Mouse (Mus musculus) left cerebral cortex, adult 18-20 months (tissue): ENCODE results near the gene Tbrg1. TPM values are rescaled to one million over a fixed set of nuclear protein-coding genes. Genes with fewer than 3 reads are reported as not detected.
A peak's percentile ranks its signal among the peaks of the same experiment; 100 is the strongest.

Experiments
- DNase-seq, 2 experiments: peaks; one replicate each; pipeline ENCODE4 v3.0.0; 2021 to 2022; ENCODE audit warnings: low spot score in 2 of 2, mixed read lengths in 1 of 2
- total RNA-seq, 2 experiments: library from RNA; stranded (reverse); gene quantifications; 2 replicates each; pipeline ENCODE4 v1.2.3; 2021

The Tbrg1 gene
- total RNA-seq, 2 experiments from 2014 or later, result 47.5 to 58.0 TPM

DNA sequence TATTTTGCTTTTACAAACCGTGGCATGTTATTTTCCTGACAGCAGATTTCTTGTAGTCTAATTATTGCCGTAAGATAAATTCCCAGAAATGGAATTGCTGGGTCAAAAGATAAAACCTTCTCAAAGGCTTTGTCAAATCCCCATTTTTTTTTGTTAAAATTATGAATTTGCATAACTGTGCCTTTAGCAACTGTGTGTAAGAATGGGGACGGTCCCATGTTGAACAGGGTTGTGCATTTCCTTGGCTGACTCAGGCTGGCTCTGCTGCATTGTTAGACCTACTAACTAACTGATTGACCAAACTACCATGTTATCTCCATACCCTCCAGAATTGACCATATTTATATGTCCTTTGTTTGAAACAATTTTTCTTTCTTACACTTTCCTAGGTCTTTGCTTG is 22.8 kb downstream of the Tbrg1 start:
- no peak for DNase-seq

GRCm38 (mm10) chr9:37632305-37632704 is 24.8 kb downstream of the Tbrg1 start:
- no peak for DNase-seq

DNA sequence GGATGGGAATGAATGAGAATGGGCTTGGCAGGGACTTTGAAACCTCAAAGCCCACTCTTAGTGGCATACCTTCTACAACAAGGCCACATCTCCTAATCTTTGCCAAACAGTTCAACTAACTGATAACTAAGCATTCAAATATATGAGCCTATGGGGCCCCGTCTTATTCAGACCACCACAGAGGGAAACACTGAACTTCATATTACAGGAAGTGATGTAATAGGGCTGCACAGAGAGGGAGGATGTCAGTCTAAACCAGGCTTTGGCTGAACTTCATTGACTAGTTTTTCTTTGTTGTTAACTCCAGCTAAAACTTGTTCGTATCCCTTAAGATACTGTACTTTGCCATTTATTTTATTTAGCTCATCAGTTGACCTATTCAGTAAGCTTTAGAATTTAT is 27.2 kb downstream of the Tbrg1 start:
- no peak for DNase-seq

- DNase-seq, result no peak
These were observed 28.5 kb downstream of the Tbrg1 start for GRCm38 (mm10) chr9:37628581-37628980.

DNA sequence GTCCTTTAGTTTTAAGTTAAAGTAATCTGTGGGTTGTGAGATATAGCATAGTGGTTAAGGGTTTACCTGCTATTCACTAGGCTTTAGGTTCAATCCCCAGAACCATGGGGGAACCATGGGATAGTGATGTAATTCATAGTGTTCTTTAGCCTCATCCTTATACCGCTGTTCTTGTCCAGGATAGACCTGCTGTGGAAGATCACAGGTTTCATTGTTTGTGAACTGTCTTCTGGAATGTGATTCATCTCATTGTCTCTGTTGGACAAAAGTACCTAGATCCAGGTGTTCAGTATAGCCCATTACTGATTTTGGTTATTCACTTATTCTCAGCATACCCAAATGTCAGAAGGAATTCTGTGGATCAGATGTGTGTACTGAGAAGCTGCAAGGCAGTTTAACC is 29.8 kb downstream of the Tbrg1 start:
- DNase-seq, result no peak

DNA sequence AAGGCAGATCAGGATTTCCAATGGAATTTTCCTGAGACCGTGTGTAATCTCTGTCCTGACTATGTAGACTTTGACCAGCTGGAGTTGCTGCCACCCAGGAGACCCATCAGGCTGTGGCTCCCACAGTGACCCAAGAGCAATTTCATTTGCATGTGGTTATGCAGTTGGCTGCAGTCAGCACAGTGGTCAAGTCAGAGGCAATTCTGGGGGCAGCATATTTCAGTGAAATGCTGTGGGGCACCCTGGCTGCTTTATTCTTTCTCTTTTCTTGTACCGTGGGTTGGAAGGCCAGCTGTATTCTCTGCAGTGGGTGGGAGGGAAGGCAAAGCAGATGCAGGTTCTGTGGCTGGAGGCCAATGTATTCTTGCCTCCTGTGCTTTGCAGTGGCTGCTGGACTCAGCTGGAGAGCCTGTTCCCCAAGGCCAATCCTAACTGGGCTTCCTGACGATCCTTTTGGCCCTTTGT is 31.0 kb downstream of the Tbrg1 start:
- DNase-seq, result peak; percentile 43 to 50

DNA sequence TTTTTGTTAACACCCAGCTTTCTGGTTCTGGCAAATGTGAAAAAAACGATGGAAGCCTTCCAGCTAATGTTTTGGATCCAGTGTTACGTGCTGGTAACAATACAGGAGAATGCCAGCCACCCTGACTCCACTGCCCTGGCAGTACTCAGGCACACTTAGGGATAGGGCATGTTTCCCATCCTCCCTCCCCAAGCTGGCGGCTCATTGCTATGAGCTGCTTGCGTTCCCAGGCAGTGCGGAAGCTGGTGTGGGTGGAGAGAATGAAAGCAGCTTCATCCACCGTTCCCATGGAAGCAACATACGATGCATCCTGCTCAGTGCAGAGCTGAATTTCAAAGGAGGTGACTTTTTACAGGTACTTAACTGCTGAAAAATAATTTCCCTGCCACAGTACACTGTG is 31.5 kb downstream of the Tbrg1 start:
- peak; percentile 72 to 85 for DNase-seq

GRCm38 (mm10) chr9:37625129-37625528 is 32.0 kb downstream of the Tbrg1 start:
- no peak for DNase-seq

DNA sequence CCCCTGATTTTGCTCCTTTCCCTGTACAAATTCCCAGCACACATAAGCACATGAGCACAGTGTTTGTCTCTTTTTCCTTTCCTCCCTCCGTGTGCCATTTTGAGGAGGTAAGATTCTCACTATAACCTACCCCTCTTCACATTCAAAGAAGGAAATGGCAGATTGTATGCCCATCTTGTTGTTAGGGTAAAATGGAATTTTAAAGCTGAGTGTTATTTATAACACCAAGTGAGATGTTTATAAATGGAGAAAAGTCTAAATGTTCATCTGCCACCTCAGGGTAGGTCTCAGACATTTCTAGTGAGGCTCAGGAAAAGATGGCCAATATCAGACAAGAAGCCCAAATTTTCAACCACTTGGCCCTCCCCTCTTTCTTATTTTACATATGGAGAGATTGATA is 32.6 kb downstream of the Tbrg1 start:
- no peak for DNase-seq

DNA sequence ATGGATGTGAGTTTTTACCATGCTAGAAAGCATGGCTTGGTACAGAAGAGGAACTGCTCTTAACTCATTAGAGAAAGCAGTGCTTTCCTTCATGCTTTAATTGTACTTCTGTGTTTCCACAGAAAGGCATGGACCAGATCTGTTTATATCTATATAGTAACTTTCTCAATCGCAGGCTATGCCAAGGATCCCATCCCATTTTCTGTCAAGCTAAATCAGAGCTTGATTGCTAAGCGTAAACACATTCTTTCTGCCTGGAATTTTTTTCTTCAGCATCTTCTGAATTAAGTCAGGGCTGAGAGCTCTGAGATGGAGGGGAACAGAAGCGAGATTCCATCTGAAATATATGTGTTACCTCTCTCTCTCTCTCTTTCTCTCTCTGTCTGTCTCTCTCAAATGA is 33.1 kb downstream of the Tbrg1 start:
- no peak for DNase-seq

GRCm38 (mm10) chr9:37621290-37621689 is 35.8 kb downstream of the Tbrg1 start:
- peak; percentile 43 to 53 for DNase-seq

DNA sequence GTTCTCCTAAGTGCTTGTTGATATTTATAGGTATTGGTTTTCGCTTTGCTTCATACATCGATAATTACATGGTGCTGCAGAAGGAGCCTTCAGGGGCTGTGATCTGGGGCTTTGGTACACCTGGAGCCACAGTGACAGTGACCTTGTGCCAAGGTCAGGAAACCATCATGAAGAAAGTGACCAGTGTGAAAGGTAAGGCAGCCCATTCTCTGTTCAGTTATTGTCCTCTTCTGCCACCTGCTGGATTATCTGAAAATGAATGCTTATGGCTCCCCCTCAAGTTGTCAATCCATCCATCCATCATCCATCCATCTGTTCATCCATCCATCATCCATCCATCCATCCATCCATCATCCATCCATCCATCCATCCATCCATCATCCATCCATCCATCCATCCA is 40.3 kb downstream of the Tbrg1 start:
- no peak for DNase-seq

- peak in 1 of 2 experiments; percentile 56 for DNase-seq
These were observed 41.9 kb downstream of the Tbrg1 start for GRCm38 (mm10) chr9:37615220-37615619.

GRCm38 (mm10) chr9:37614316-37614715 is 42.8 kb downstream of the Tbrg1 start:
- no peak for DNase-seq

GRCm38 (mm10) chr9:37613911-37614280 is 43.2 kb downstream of the Tbrg1 start:
- DNase-seq, result no peak

DNA sequence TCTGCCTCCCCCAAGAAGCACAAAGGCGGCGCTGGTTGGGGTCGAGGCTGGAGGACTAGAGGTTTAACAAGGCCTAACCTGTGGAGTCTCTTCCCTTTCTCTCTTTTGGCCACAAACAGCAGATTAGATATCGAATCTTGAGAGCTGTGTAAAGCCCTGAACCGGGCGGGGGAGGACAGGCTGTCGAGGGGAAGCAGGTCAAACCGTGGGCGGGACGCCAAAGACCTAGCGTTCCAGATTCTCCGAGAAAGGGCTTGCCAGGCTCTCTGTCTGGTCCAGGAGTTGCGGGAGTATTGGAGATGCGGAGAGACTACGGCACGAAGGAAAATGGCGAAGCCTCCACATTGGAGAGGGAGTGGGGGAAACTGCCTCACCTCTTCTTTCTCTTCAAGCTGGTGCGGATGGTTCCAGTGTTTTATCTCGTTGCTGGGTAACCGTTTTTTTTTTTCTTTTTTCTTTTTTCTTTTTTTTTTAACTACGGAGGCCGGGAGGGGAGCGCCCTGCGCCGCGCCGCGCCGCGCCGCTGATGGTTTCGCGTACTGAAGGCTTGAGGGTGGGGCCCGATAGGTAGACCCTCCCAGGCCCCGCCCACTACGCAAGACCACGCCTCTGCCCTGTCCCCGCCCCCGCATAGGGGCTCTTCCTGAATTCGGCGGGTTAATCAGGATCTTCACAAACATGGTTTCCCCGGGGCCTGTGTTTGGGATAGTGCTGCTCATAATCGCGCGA is 43.8 kb downstream of the Tbrg1 start, which contains the start of gene Spa17:
Spa17 (minus strand) TSS at position 541 of the 729 bp plus-strand sequence.
- peak; percentile 74 to 87 for DNase-seq

- DNase-seq, result no peak
These were observed 47.6 kb downstream of the Tbrg1 start for GRCm38 (mm10) chr9:37609558-37609957.

GRCm38 (mm10) chr9:37605089-37605488 is 52.0 kb downstream of the Tbrg1 start:
- DNase-seq, result no peak

DNA sequence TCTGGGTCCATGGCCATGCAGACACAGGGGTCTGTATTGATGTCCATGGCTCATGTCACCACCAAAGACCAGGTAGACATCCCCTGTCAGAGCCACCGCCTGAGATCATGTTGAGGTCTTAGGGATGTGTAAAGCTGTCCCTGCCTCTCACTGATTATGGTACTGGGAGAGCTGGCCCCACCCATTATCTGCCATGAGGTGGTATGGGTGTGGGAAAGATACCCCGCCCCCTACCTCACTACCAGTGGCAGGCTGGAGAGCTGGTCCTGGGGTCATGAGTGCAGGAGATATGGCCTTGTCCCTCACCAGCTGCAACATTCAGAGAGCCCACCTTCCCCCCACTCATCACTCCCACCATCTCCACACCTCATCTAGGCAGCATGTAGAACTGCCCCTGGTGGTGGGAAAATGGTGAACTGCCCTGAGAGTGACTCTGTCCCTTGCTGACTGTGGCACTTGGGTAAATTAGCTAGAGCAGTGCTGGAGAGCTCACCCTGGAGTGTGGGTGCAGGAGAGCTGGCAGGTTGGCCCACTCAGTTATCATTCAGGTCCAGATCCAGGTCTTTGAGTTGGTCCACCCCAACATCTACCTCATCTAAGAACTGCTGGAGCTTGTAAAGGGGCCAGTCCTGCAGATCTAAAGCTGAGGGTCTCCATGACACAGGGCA is 56.4 kb downstream of the Tbrg1 start:
- no peak for DNase-seq
